ENCODE assay signal across 18 mouse cellular contexts in genomic region chr8:86501341-86501740, GRCm38 (mm10).
DNase-seq lines count a peak whose midpoint lies in the region; ATAC-seq and TF ChIP-seq lines count a peak whose summit lies in the region.
"Had no signal": no experiment of that assay in that cellular context is flagged by ENCODE, and none has a peak within 500 bp of the region (broad histone marks: within the 10 kb centered on the region; RNA-seq: fewer than 3 reads in every experiment).

No protein-coding gene starts in this region.

- H3K27ac ChIP-seq in liver, adult 2 months (replicated peaks; ENCODE audit: insufficient read depth, low read depth, low read length): peak overlapping the region; percentile 94
- no peak overlapping the region for H3K27ac ChIP-seq in liver, embryonic 12.5 days
- no peak overlapping the region for H3K27ac ChIP-seq in MEL (ENCODE audit: control insufficient read depth, low read depth, low read length)
- H3K27ac ChIP-seq in limb, embryonic 10.5 days: no peak overlapping the region
- H3K27ac ChIP-seq: forebrain, embryonic 15.5 days; midbrain, embryonic 12.5 days had no signal

- no peaks in the 10 kb centered on the region for H3K36me3 ChIP-seq in liver, adult 2 months (ENCODE audit: control insufficient read depth, insufficient read depth, low read length)
- H3K36me3 ChIP-seq in liver, embryonic 12.5 days: no peaks in the 10 kb centered on the region
- H3K36me3 ChIP-seq in MEL (ENCODE audit: control insufficient read depth in 1 of 2, insufficient read depth in 2 of 2, low read length in 2 of 2): no peaks in the 10 kb centered on the region
- no peaks in the 10 kb centered on the region for H3K36me3 ChIP-seq in limb, embryonic 10.5 days
- H3K36me3 ChIP-seq: forebrain, embryonic 15.5 days; heart, embryonic 12.5 days; midbrain, embryonic 12.5 days had no signal

- no peak for TF ChIP-seq CTCF in liver, adult 2 months (IDR thresholded peaks at IDR 0.05; ENCODE audit: low read depth, low read length)
- TF ChIP-seq CTCF in MEL (IDR thresholded peaks at IDR 0.05 in 2 of 3, conservative IDR thresholded peaks at IDR 0.05 in 1 of 3; ENCODE audit: control insufficient read depth in 1 of 3, insufficient read depth in 1 of 3, low read depth in 2 of 3, low read length in 3 of 3, poor library complexity in 1 of 3, severe bottlenecking in 1 of 3): no peak

- no peak overlapping the region for H3K9ac ChIP-seq in liver, adult 2 months (ENCODE audit: low read depth, low read length)
- H3K9ac ChIP-seq in liver, embryonic 12.5 days: no peak overlapping the region
- no peak overlapping the region for H3K9ac ChIP-seq in MEL (ENCODE audit: control insufficient read depth, low read depth, low read length, poor library complexity, severe bottlenecking)
- H3K9ac ChIP-seq: forebrain, embryonic 15.5 days; heart, embryonic 12.5 days; midbrain, embryonic 12.5 days had no signal

- peak; percentile 93 for DNase-seq in liver, adult 2 months (ENCODE audit: extremely low read depth, low read depth, low spot score)
- peak; percentile 16 for DNase-seq in MEL (ENCODE audit: low read depth, low spot score)
- DNase-seq in adrenal gland, postnatal 14 days: peak; percentile 80
- DNase-seq in telencephalon, adult 2 months (ENCODE audit: low read depth, low spot score): peak; percentile 16
- no peak for DNase-seq in layer of hippocampus, adult 18-20 months (ENCODE audit: low spot score in 2 of 2)
- no peak for DNase-seq in gastrocnemius, adult 8-10 months (ENCODE audit: low spot score in 2 of 2)
- no peak for DNase-seq in limb, embryonic 10.5 days (ENCODE audit: low spot score)
- DNase-seq: gastrocnemius, postnatal 14 days; kidney, adult 11 months; kidney, postnatal 25 days; lung, postnatal 14 days had no signal

- no peak for ATAC-seq in liver, embryonic 12.5 days
- ATAC-seq: CD4-positive, CD25-positive, alpha-beta regulatory T cell, adult 4 months; forebrain, embryonic 15.5 days had no signal

- no peak for TF ChIP-seq RAD21 in MEL (IDR thresholded peaks at IDR 0.05; ENCODE audit: low read depth, low read length)

- peaks cover 15% of the 10 kb centered on the region for H3K4me1 ChIP-seq in liver, adult 2 months (ENCODE audit: control insufficient read depth, insufficient read depth, low read length)
- H3K4me1 ChIP-seq in liver, embryonic 12.5 days: no peaks in the 10 kb centered on the region
- H3K4me1 ChIP-seq in MEL (ENCODE audit: control insufficient read depth in 1 of 2, insufficient read depth in 2 of 2, low read length in 2 of 2): no peaks in the 10 kb centered on the region
- H3K4me1 ChIP-seq in limb, embryonic 10.5 days: no peaks in the 10 kb centered on the region
- H3K4me1 ChIP-seq: forebrain, embryonic 15.5 days; heart, embryonic 12.5 days; midbrain, embryonic 12.5 days had no signal

- no peaks in the 10 kb centered on the region; the same call in 1 of the 2 replicates for H3K9me3 ChIP-seq in liver, embryonic 12.5 days (replicated peaks)
- no peaks in the 10 kb centered on the region for H3K9me3 ChIP-seq in MEL (replicated peaks; ENCODE audit: insufficient read depth, low read length)
- H3K9me3 ChIP-seq in limb, embryonic 10.5 days (replicated peaks): 0 out of 2 replicates have a peak, but pooled peaks cover 1% of the 10 kb centered on the region
- H3K9me3 ChIP-seq: forebrain, embryonic 15.5 days had no signal

- TF ChIP-seq EP300 in MEL (IDR thresholded peaks at IDR 0.05; ENCODE audit: low read depth in 1 of 2, low read length in 2 of 2): no peak

- 16% methylated on average over 7 of the region's 7 CpGs for WGBS in liver, adult 2 months
- WGBS in liver, embryonic 12.5 days (ENCODE audit: insufficient replicate concordance): 42% methylated on average over 7 of the region's 7 CpGs
- WGBS in limb, embryonic 10.5 days: 86% methylated on average over 7 of the region's 7 CpGs

- H3K79me2 ChIP-seq in liver, adult 2 months (ENCODE audit: control insufficient read depth, insufficient read depth, low read length): no peaks in the 10 kb centered on the region
- H3K79me2 ChIP-seq in MEL (ENCODE audit: control insufficient read depth, insufficient read depth, low read length, poor library complexity): no peaks in the 10 kb centered on the region

- H3K4me3 ChIP-seq in liver, adult 2 months (ENCODE audit: insufficient read depth, low read depth, low read length): no peak overlapping the region
- no peak overlapping the region for H3K4me3 ChIP-seq in liver, embryonic 12.5 days
- no peak overlapping the region for H3K4me3 ChIP-seq in MEL (ENCODE audit: control insufficient read depth in 1 of 2, insufficient read depth in 1 of 2, low read depth in 2 of 2, low read length in 2 of 2)
- H3K4me3 ChIP-seq in limb, embryonic 10.5 days: no peak overlapping the region
- H3K4me3 ChIP-seq: forebrain, embryonic 15.5 days; heart, embryonic 12.5 days; midbrain, embryonic 12.5 days; myocyte had no signal

- no peaks in the 10 kb centered on the region for H3K27me3 ChIP-seq in liver, adult 2 months (ENCODE audit: control insufficient read depth, insufficient read depth, low read length)
- H3K27me3 ChIP-seq in liver, embryonic 12.5 days (replicated peaks): no peaks in the 10 kb centered on the region
- no peaks in the 10 kb centered on the region for H3K27me3 ChIP-seq in MEL (ENCODE audit: control insufficient read depth in 1 of 2, insufficient read depth in 2 of 2, low read length in 2 of 2)
- H3K27me3 ChIP-seq in limb, embryonic 10.5 days (ENCODE audit: low read depth, poor library complexity, severe bottlenecking): no peaks in the 10 kb centered on the region
- H3K27me3 ChIP-seq: forebrain, embryonic 15.5 days; heart, embryonic 12.5 days; midbrain, embryonic 12.5 days had no signal

- H3K4me2 ChIP-seq in liver, embryonic 12.5 days: no peak overlapping the region
- H3K4me2 ChIP-seq: forebrain, embryonic 15.5 days; heart, embryonic 12.5 days; liver, embryonic 11.5 days; midbrain, embryonic 12.5 days had no signal

- no peak for TF ChIP-seq POLR2A in liver, adult 2 months (IDR thresholded peaks at IDR 0.05; ENCODE audit: extremely low read depth, insufficient read depth, low read length)
- TF ChIP-seq POLR2A in MEL (IDR thresholded peaks at IDR 0.05; ENCODE audit: control insufficient read depth in 1 of 2, insufficient read depth in 1 of 2, low read depth in 1 of 2, low read length in 2 of 2, poor library complexity in 1 of 2): no peak

TF ChIP-seq in MEL, 35 proteins besides CTCF, POLR2A, EP300 and RAD21:
- TF ChIP-seq MXI1 (IDR thresholded peaks at IDR 0.05; ENCODE audit: low read depth, low read length) (no peak), CHD2 (IDR thresholded peaks at IDR 0.05; ENCODE audit: low read length) (no peak), POLR2AphosphoS2 (IDR thresholded peaks at IDR 0.05; ENCODE audit: low read length) (no peak), JUND (IDR thresholded peaks at IDR 0.05; ENCODE audit: low read depth, low read length) (no peak), E2F4 (IDR thresholded peaks at IDR 0.05; ENCODE audit: borderline replicate concordance, low read depth, low read length) (no peak), ELF1 (IDR thresholded peaks at IDR 0.05; ENCODE audit: low read depth, low read length) (no peak), ZC3H11A (IDR thresholded peaks at IDR 0.05; ENCODE audit: low read depth, low read length) (no peak), UBTF (IDR thresholded peaks at IDR 0.05; ENCODE audit: borderline replicate concordance, insufficient read depth, low read depth, low read length) (no peak), ETS1 (IDR thresholded peaks at IDR 0.05; ENCODE audit: low read depth, low read length) (no peak), SMC3 (IDR thresholded peaks at IDR 0.05; ENCODE audit: low read depth, low read length) (no peak), MAZ (IDR thresholded peaks at IDR 0.05; ENCODE audit: low read depth, low read length) (no peak), NRF1 (IDR thresholded peaks at IDR 0.05; ENCODE audit: insufficient read depth, low read depth, low read length, poor library complexity, severe bottlenecking) (no peak), MAX (IDR thresholded peaks at IDR 0.05; ENCODE audit: low read length) (no peak), POLR2AphosphoS5 (IDR thresholded peaks at IDR 0.05; ENCODE audit: borderline replicate concordance, low read depth, low read length) (no peak), SIN3A (IDR thresholded peaks at IDR 0.05; ENCODE audit: low read length) (no peak), MYB (IDR thresholded peaks at IDR 0.05; ENCODE audit: low read depth, low read length) (no peak), HCFC1 (IDR thresholded peaks at IDR 0.05; ENCODE audit: low read depth, low read length) (no peak)

Comparison
In these comparisons a context has a peak if more than half of its experiments do, and no peak if none do; other contexts are left out.
1. DNase-seq: peak in liver, adult 2 months (single experiment), MEL (single experiment), adrenal gland, postnatal 14 days (single experiment) and telencephalon, adult 2 months (single experiment); none in layer of hippocampus, adult 18-20 months (0 of 2), gastrocnemius, adult 8-10 months (0 of 2) and limb, embryonic 10.5 days (single experiment).